In genomic region chr5:107015422-107016081, GRCm38 (mm10) we compare ENCODE assay signal across 10 mouse cellular contexts. TPM values are rescaled to one million over a fixed set of nuclear protein-coding genes. Genes with fewer than 3 reads are reported as not detected.
DNase-seq lines count a peak whose midpoint lies in the region; ATAC-seq lines count a peak whose summit lies in the region.
"Had no signal": no experiment of that assay in that cellular context is flagged by ENCODE, and none has a peak within 500 bp of the region (broad histone marks: within the 10 kb centered on the region; RNA-seq: fewer than 3 reads in every experiment).

No protein-coding gene starts in this region.

- peaks cover 45% of the 10 kb centered on the region for H3K4me1 ChIP-seq in hindbrain, embryonic 10.5 days (replicated peaks)
- H3K4me1 ChIP-seq in hindbrain, embryonic 12.5 days: 0 out of 2 replicates have a peak, but pooled peaks cover 2% of the 10 kb centered on the region

- H3K4me2 ChIP-seq in hindbrain, embryonic 12.5 days (replicated peaks): no peak overlapping the region

- peak overlapping the region; percentile 67 for H3K27ac ChIP-seq in hindbrain, embryonic 10.5 days
- no peak overlapping the region for H3K27ac ChIP-seq in hindbrain, embryonic 12.5 days

- intact Hi-C loops in left cerebral cortex, postnatal 25 days (cut with DNase I): no loop called here

- H3K4me3 ChIP-seq in hindbrain, embryonic 10.5 days: no peak overlapping the region
- no peak overlapping the region for H3K4me3 ChIP-seq in hindbrain, embryonic 12.5 days

- WGBS in hindbrain, embryonic 10.5 days: 41% methylated on average over 10 of the region's 10 CpGs
- 45% methylated on average over 10 of the region's 10 CpGs for whole genome bisulfite sequencing in hindbrain, embryonic 12.5 days

- H3K27me3 ChIP-seq in hindbrain, embryonic 10.5 days (ENCODE audit: insufficient read depth, poor library complexity, severe bottlenecking): no peaks in the 10 kb centered on the region
- no peaks in the 10 kb centered on the region for H3K27me3 ChIP-seq in hindbrain, embryonic 12.5 days
- H3K27me3 ChIP-seq: Patski had no signal

- no peaks in the 10 kb centered on the region for H3K36me3 ChIP-seq in hindbrain, embryonic 10.5 days
- H3K36me3 ChIP-seq in hindbrain, embryonic 12.5 days: no peaks in the 10 kb centered on the region

- no peaks in the 10 kb centered on the region for H3K9me3 ChIP-seq in hindbrain, embryonic 10.5 days
- 0 out of 2 replicates have a peak, but pooled peaks cover under 1% of the 10 kb centered on the region for H3K9me3 ChIP-seq in hindbrain, embryonic 12.5 days (replicated peaks)

- no peak overlapping the region for H3K9ac ChIP-seq in hindbrain, embryonic 12.5 days

- no peak for ATAC-seq in hindbrain, embryonic 12.5 days (ENCODE audit: low FRiP score)
- ATAC-seq in inflammation-experienced regulatory T-cells, adult 6 months: peak; percentile 78
- ATAC-seq: Patski had no signal

- no peak for DNase-seq in hindbrain, embryonic 10.5 days (ENCODE audit: low spot score)
- peak; percentile 70 for DNase-seq in MEL-GATA-1-ER (ENCODE audit: extremely low read depth, low read depth)
- peak; percentile 69 for DNase-seq in naive thymus-derived CD4-positive, alpha-beta T cell, adult 2 months (ENCODE audit: low read depth)
- no peak for DNase-seq in layer of hippocampus, postnatal 36 days
- no peak for DNase-seq in left cerebral cortex, postnatal 25 days (ENCODE audit: low spot score in 2 of 2)
- no peak for DNase-seq in left cerebral cortex, adult 11 months (ENCODE audit: low spot score)
- DNase-seq: cerebellum, postnatal 36 days had no signal

RNA-seq across cellular contexts. Expression of gene Cdc7, which starts 51.4 kb away (rescaled TPM):
- polyA plus RNA-seq in hindbrain, embryonic 10.5 days (2016; fragmentation: Nextera tagmentation; extraction: Ambion mirVana): 40.2 and 62.9 TPM in 2 replicates
- 43.3 and 44.7 TPM in 2 replicates for polyA plus RNA-seq in hindbrain, embryonic 12.5 days (2016; fragmentation: Nextera tagmentation; extraction: Ambion mirVana)
- 10 to 100 TPM; 18.7 to 25.1 (median 22.2) TPM for polyA plus RNA-seq in inflammation-experienced regulatory T-cells, adult 6 months (2017; shearing (Covaris generic))
- total RNA-seq in layer of hippocampus, postnatal 36 days (2021): 10 to 100 TPM; 16.4 to 21.1 TPM
- total RNA-seq in left cerebral cortex, postnatal 25 days (2021): 10 to 100 TPM; 10.9 to 11.1 TPM

Comparison
In these comparisons a context has a peak if more than half of its experiments do, and no peak if none do; other contexts are left out.
1. DNase-seq: peak in MEL-GATA-1-ER (single experiment) and naive thymus-derived CD4-positive, alpha-beta T cell, adult 2 months (single experiment); none in hindbrain, embryonic 10.5 days (single experiment), layer of hippocampus, postnatal 36 days (0 of 2), left cerebral cortex, postnatal 25 days (0 of 2) and left cerebral cortex, adult 11 months (single experiment).